Mouse (Mus musculus): ENCODE measurements around the gene Kif11. TPM values are rescaled to one million over a fixed set of nuclear protein-coding genes. Genes with fewer than 3 reads are reported as not detected.
A peak's percentile ranks its signal among the peaks of the same experiment; 100 is the strongest.

Gene Kif11
- under 1 TPM; 0.12 to 0.22 (median 0.15) TPM for total RNA-seq (2022)

DNA sequence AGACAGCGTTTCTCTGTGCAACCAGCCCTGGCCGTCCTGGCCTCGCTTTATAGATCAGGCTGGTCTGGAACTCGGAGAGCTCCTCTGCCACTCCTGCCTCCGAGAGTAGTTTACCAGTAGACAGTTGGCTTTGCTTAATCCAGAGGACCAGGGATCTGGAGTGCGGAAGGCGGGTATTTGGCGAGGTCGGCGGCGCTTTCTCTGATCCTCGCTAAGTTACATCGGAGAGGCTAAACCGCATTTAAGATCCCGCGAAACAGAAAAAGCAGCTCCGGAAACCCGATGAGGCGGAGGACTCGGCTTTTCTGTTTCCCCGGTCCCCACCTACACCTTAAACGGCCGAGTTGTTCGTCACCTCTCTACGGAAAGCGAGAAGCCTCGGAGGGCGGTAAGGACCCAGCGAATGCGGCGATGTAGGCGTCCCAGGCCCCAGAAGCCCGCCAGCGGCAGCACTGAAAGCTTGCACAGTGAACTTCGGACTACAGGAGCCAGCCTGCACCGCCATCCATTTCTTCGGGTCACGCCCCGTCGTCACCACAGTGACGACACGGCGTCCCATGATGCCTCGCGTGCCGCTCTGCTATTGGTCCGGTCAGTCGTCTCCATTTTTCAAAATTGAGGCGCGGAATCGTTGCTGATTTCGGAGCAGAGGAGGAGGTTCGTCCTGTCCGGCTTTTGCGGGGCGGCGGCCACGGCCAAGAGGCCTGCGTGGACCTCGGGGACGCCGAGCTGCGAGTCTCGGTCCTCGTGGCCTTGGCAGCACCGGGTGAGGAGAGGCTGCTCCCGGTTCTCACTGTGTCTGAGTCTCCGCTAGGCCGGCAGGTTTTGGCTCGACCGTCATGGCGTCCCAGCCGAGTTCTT is at the start of gene Kif11:
Kif11 (plus strand) TSS at position 649 of the 861 bp plus-strand sequence.
- DNase-seq (ENCODE audit: low spot score in 2 of 2): peak; percentile 89 to 98

- DNase-seq (ENCODE audit: low spot score in 2 of 2): no peak
Observed at GRCm38 (mm10) chr19:37327216-37327615, 49.0 kb upstream of the Kif11 start.

GRCm38 (mm10) chr19:37332726-37333125 is 43.5 kb upstream of the Kif11 start:
- DNase-seq (ENCODE audit: low spot score in 2 of 2): no peak

- DNase-seq (ENCODE audit: low spot score in 2 of 2): no peak
Observed at GRCm38 (mm10) chr19:37333357-37333756, 42.8 kb upstream of the Kif11 start.

DNA sequence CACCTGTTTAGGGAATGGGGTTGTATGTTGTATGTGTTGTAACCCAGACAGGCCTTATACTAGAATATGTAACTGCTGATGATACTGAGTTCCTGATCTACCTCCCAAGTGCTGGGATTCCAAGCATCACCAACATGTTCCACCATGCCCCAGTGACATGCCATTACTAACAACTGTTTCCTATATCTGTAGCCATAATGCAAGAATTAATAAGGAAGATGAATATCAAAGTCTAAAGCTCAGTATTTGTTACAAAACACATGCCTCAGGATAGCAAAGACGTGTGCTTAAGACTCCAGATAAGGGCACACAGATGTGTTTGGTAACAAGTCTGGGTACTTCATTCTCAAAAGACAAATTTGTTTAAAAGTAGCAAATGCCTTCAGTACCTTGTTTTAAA is 40.8 kb upstream of the Kif11 start:
- no peak for DNase-seq (ENCODE audit: low spot score in 2 of 2)

DNA sequence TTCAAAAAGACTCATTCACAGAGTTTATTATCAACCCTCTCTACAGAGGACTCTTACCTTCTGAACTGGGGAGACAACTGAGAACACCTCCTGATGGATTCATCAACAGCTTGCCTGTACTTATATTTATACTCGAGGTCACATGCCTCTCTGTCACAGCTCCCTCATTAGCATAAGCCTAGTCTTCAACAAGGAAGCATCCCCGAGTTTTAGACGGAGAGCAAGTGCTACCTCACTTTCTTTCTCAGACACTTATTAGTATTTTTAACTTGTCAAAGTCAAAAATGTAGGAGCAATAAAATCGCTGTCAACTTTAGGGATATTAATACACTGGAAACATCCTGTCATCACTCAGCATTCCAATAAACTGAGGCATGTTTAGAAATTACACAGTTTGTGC is 38.5 kb upstream of the Kif11 start, which contains the start of gene Ide:
Ide (minus strand) TSS at position 101 of the 400 bp plus-strand sequence.
- no peak for DNase-seq (ENCODE audit: low spot score in 2 of 2)

DNA sequence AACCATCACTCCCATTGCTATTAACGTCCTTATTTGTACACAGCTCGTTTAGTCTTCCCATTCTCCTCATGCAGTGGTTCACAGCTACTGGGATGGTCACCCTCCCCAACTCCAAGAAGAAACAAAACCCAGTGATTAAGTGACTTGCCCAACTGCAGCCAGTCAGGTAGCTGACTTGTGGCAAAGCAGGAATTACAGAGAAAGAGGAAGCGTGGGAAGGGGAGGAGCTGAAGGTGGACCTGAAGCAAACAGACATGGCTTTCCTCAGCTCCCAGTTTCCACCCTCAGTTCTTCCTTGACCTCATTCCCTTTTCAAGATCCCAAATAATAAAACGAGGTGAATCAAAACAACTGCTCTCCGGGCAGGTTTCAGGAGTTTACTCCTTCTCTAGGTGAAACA is 35.7 kb upstream of the Kif11 start:
- DNase-seq (ENCODE audit: low spot score in 2 of 2): no peak

GRCm38 (mm10) chr19:37340931-37341330 is 35.3 kb upstream of the Kif11 start:
- no peak for DNase-seq (ENCODE audit: low spot score in 2 of 2)

DNA sequence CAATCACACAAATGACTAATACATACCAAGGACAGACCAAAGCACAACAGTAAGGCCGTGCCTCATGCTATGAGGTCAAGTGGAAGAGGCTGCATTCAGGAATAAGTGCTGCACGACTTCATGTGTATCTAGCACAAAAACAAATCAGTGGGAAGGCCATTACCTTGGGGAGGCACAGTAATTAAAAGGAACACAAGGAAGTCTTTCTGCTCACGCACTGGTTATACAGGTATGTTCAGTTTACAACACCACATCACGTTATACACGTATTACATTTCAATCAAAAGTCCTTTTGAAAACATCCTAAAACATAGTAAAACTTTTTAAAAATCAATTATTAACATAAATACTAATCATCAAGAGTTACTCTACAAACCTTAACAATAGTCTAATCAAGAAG is 32.3 kb upstream of the Kif11 start:
- DNase-seq (ENCODE audit: low spot score in 2 of 2): no peak

GRCm38 (mm10) chr19:37346258-37346657 is 29.9 kb upstream of the Kif11 start:
- DNase-seq (ENCODE audit: low spot score in 2 of 2): no peak

DNA sequence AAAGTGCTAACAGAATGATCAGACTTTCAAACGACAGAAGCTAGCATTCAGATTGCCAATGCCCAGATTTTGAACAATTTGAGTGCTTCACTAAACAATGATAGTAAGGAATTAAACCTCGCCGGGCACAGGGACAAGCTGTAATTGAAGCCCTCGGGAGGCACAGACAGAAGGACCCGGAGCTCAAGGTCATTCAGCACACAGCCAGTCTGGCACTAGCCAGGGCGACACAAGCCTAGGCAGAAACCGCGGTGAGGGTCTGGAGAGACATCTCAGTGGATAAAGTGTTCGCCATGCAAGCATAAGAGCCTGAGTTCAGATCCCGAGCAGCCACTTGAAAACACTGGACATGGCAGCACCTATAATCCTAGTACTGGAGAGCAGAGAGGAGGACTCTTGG is 27.9 kb upstream of the Kif11 start:
- DNase-seq (ENCODE audit: low spot score in 2 of 2): peak; percentile 4 to 52

DNA sequence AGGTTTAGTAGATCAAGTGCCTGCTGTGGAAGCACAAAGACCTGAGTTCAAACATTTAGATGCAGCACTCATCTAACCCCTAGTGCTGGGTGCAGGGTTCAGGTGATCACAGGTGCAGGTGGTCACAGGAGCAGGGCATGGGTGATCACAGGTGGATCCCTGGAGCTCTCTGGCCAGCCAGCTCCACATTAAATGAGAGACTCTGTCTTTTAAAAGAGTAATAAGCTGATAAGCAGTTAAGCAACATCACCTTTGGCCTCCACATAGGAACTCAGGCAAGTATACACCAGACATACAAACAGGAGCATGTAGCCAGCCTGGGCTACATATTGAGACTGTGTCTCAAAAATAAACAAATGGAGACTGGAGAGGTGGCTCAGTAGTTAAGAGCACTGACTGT is 27.3 kb upstream of the Kif11 start:
- DNase-seq (ENCODE audit: low spot score in 2 of 2): no peak

DNA sequence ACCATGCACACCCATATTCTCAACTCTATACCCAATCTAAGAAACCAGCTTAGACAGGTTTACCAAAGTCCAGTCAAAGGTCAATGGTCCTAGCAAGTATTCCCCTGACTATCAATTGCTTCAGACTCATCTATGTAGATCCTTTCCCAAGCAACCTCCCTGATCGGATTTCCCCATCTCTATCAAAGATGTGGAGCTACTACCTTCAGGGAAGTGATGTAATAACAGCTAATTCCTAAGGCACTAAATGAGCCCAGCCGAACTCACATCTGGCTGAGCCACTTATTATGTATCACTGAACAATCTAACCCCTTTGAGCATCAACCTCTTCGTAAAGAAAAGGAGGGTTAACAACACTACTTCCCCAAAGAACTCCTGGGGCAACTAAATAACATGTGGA is 23.4 kb upstream of the Kif11 start:
- no peak for DNase-seq (ENCODE audit: low spot score in 2 of 2)

DNA sequence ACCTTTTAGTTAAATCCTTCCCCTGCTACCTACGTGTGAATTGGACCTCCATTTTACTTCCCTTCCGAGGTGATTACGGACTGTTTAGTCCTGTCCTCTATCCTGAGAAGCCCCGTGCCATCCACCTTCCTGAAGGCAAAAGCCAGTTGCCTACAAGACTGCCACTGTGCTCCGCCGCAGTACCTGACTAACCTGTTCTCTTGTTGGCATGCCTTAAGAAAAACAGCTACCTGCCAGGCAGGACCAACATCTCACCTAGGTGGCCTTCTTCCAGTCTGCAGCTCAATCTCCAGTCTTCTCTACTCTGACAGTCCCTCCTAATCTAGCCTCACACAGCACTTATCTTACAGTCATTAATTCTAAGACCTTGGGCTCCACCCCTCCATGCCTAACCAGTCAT is 22.9 kb upstream of the Kif11 start:
- no peak for DNase-seq (ENCODE audit: low spot score in 2 of 2)

GRCm38 (mm10) chr19:37360044-37360443 is 16.2 kb upstream of the Kif11 start:
- no peak for DNase-seq (ENCODE audit: low spot score in 2 of 2)

- no peak for DNase-seq (ENCODE audit: low spot score in 2 of 2)
Observed at GRCm38 (mm10) chr19:37362545-37362944, 13.7 kb upstream of the Kif11 start.

DNA sequence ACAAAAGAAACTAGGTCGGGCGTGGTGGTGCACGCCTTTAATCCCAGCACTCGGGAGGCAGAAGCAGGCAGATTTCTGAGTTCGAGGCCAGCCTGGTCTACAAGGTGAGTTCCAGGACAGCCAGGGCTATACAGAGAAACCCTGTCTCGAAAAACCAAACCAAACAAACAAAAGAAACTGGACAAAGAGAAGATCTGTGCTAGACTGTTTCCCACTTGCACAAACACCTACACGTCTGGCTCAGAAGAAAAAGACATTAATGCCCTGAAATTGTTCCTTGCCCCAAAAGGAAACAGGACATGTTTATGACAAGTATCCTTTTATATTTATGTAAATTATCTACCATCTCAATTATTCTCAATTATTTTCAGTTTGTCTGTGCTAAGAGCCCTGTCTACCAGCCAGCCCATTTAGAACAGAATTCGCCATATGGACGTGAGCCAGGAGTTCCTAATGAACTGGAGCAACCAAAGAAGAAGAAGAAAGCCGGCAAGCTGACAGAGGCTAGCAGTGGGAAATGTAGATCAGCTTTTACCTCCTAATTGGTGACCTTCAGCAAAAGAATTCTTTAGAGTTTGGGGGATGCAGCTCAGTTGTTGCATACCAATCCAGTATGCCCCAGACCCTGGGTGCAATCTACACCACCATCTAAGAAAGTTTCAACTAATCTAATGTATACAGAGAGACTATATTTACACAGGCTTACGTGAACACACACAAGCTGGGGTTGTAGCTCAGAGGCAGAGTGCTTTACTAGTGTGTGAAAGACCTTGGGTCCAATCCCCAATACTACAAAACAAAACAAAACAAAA is 12.9 kb upstream of the Kif11 start:
- DNase-seq (ENCODE audit: low spot score in 2 of 2): no peak

DNA sequence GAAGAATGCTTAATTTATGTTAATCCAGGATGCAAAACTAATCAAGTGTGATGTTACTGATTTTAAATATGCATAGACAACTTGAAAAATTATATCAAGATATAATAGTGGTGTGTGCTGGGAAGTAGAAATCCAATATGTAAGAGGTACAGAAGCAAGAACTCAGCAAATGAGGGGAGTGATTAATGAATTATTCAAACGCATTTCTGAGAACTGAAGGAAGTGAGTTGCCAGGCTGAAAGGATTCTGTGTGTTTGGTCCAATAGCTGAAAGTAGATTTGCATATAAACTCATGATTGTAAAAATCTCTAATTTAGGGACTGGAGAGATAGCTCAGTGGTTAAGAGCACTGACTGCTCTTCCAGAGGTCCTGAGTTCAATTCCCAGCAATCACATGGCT is 7.2 kb upstream of the Kif11 start:
- DNase-seq (ENCODE audit: low spot score in 2 of 2): no peak

- no peak for DNase-seq (ENCODE audit: low spot score in 2 of 2)
Observed at GRCm38 (mm10) chr19:37369921-37370320, 6.3 kb upstream of the Kif11 start.

GRCm38 (mm10) chr19:37370356-37370755 is 5.8 kb upstream of the Kif11 start:
- no peak for DNase-seq (ENCODE audit: low spot score in 2 of 2)

GRCm38 (mm10) chr19:37374941-37375754 is 1.1 kb upstream of the Kif11 start:
- no peak for DNase-seq (ENCODE audit: low spot score in 2 of 2)

- DNase-seq (ENCODE audit: low spot score in 2 of 2): no peak
Observed at GRCm38 (mm10) chr19:37376841-37377240, 638 bp downstream of the Kif11 start.
